Mouse (Mus musculus): ENCODE results near the gene Csad. TPM values are rescaled to one million over a fixed set of nuclear protein-coding genes. Genes with fewer than 3 reads are reported as not detected.
A peak's percentile ranks its signal among the peaks of the same experiment; 100 is the strongest.

Csad gene
- polyA plus RNA-seq, 1 experiment from 2014 or later = 26.8 TPM

- WGBS = 93% methylated on average over 8 of the region's 8 CpGs
- Histone ChIP-seq H3K4me2 (replicated peaks; ENCODE audit: low read depth) (no peak overlapping the region), H3K9ac (ENCODE audit: low read depth, low read length) (no peak overlapping the region), H3K27me3 (replicated peaks; ENCODE audit: control insufficient read depth, insufficient read depth, low read length) (no peaks in the 10 kb centered on the region), H3K4me3 (ENCODE audit: low read depth, low read length) (no peak overlapping the region), H3K9me3 (ENCODE audit: control insufficient read depth) (no peaks in the 10 kb centered on the region), H3K4me1 (replicated peaks; ENCODE audit: control insufficient read depth, insufficient read depth, low read length) (peaks cover 5% of the 10 kb centered on the region; the same call in 1 of the 2 replicates), H3K27ac (ENCODE audit: low read depth, low read length) (no peak overlapping the region), H3K36me3 (ENCODE audit: control insufficient read depth, insufficient read depth) (peaks cover 73% of the 10 kb centered on the region)
- TF ChIP-seq CTCF (IDR thresholded peaks at IDR 0.05; ENCODE audit: low read depth) = no peak
- no peak for ATAC-seq
Measured at GRCm38 (mm10) chr15:102209114-102209513, 4.6 kb upstream of the Csad start.

GRCm38 (mm10) chr15:102208092-102208561 is 3.6 kb upstream of the Csad start:
- no peak for ATAC-seq
- H3K27ac ChIP-seq (ENCODE audit: low read depth, low read length) = no peak overlapping the region
- no peak for TF ChIP-seq CTCF (IDR thresholded peaks at IDR 0.05; ENCODE audit: low read depth)
- peaks cover 63% of the 10 kb centered on the region for H3K36me3 ChIP-seq (ENCODE audit: control insufficient read depth, insufficient read depth)
- no peak overlapping the region for H3K4me2 ChIP-seq (replicated peaks; ENCODE audit: low read depth)
- H3K27me3 ChIP-seq (replicated peaks; ENCODE audit: control insufficient read depth, insufficient read depth, low read length) = no peaks in the 10 kb centered on the region
- no peak overlapping the region for H3K4me3 ChIP-seq (ENCODE audit: low read depth, low read length)
- peaks cover 5% of the 10 kb centered on the region; the same call in 1 of the 2 replicates for H3K4me1 ChIP-seq (replicated peaks; ENCODE audit: control insufficient read depth, insufficient read depth, low read length)
- no peak overlapping the region for H3K9ac ChIP-seq (ENCODE audit: low read depth, low read length)
- H3K9me3 ChIP-seq (ENCODE audit: control insufficient read depth) = no peaks in the 10 kb centered on the region
- 77% methylated on average over 9 of the region's 9 CpGs for WGBS

- peaks cover 55% of the 10 kb centered on the region for H3K36me3 ChIP-seq (ENCODE audit: control insufficient read depth, insufficient read depth)
- no peak overlapping the region for H3K4me3 ChIP-seq (ENCODE audit: low read depth, low read length)
- no peak for ATAC-seq
- H3K9me3 ChIP-seq (ENCODE audit: control insufficient read depth) = no peaks in the 10 kb centered on the region
- H3K27ac ChIP-seq (ENCODE audit: low read depth, low read length) = no peak overlapping the region
- H3K27me3 ChIP-seq (replicated peaks; ENCODE audit: control insufficient read depth, insufficient read depth, low read length) = no peaks in the 10 kb centered on the region
- no peak overlapping the region for H3K4me2 ChIP-seq (replicated peaks; ENCODE audit: low read depth)
- no peak overlapping the region for H3K9ac ChIP-seq (ENCODE audit: low read depth, low read length)
- TF ChIP-seq CTCF (IDR thresholded peaks at IDR 0.05; ENCODE audit: low read depth) = no peak
- WGBS = 55% methylated on average over 3 of the region's 3 CpGs
- H3K4me1 ChIP-seq (replicated peaks; ENCODE audit: control insufficient read depth, insufficient read depth, low read length) = peaks cover 8% of the 10 kb centered on the region
Measured at GRCm38 (mm10) chr15:102207351-102207750, 2.8 kb upstream of the Csad start.

- H3K4me3 ChIP-seq (ENCODE audit: low read depth, low read length) = no peak overlapping the region
- H3K9me3 ChIP-seq (ENCODE audit: control insufficient read depth) = no peaks in the 10 kb centered on the region
Measured at GRCm38 (mm10) chr15:102205779-102206178, 1.3 kb upstream of the Csad start.

GRCm38 (mm10) chr15:102203835-102204381 is 616 bp downstream of the Csad start:
- H3K27ac ChIP-seq (ENCODE audit: low read depth, low read length) = peak overlapping the region; percentile 100
- under 1% methylated on average over 20 of the region's 72 CpGs for WGBS
- H3K4me3 ChIP-seq (ENCODE audit: low read depth, low read length) = peak overlapping the region; percentile 86
- peaks cover 29% of the 10 kb centered on the region for H3K36me3 ChIP-seq (ENCODE audit: control insufficient read depth, insufficient read depth)
- H3K9ac ChIP-seq (ENCODE audit: low read depth, low read length) = peak overlapping the region; percentile 99
- H3K27me3 ChIP-seq (replicated peaks; ENCODE audit: control insufficient read depth, insufficient read depth, low read length) = no peaks in the 10 kb centered on the region
- peak; percentile 25; the same call in 1 of the 2 replicates for TF ChIP-seq CTCF (IDR thresholded peaks at IDR 0.05; ENCODE audit: low read depth)
- peaks cover 10% of the 10 kb centered on the region for H3K4me1 ChIP-seq (replicated peaks; ENCODE audit: control insufficient read depth, insufficient read depth, low read length)
- H3K4me2 ChIP-seq (replicated peaks; ENCODE audit: low read depth) = peak overlapping the region; percentile 81
- no peaks in the 10 kb centered on the region for H3K9me3 ChIP-seq (ENCODE audit: control insufficient read depth)
- ATAC-seq = peak; percentile 64

More at GRCm38 (mm10) chr15:102205779-102206178, 1.3 kb upstream of the Csad start:
- Histone ChIP-seq H3K27me3 (replicated peaks; ENCODE audit: control insufficient read depth, insufficient read depth, low read length) (no peaks in the 10 kb centered on the region), H3K27ac (ENCODE audit: low read depth, low read length) (no peak overlapping the region), H3K9ac (ENCODE audit: low read depth, low read length) (no peak overlapping the region), H3K36me3 (ENCODE audit: control insufficient read depth, insufficient read depth) (peaks cover 43% of the 10 kb centered on the region), H3K4me1 (replicated peaks; ENCODE audit: control insufficient read depth, insufficient read depth, low read length) (peaks cover 10% of the 10 kb centered on the region), H3K4me2 (replicated peaks; ENCODE audit: low read depth) (peak overlapping the region; percentile 81)
- no peak for ATAC-seq
- no peak for TF ChIP-seq CTCF (IDR thresholded peaks at IDR 0.05; ENCODE audit: low read depth)
- 45% methylated on average over 8 of the region's 8 CpGs for WGBS

GRCm38 (mm10) chr15:102202971-102203834 is 1.3 kb downstream of the Csad start, which contains the start of gene Zfp740:
Zfp740 (plus strand) TSS chr15:102203249.
- Histone ChIP-seq H3K4me3 (ENCODE audit: low read depth, low read length) (peak within 1 kb of the TSS; percentile 86), H3K9ac (ENCODE audit: low read depth, low read length) (peak within 1 kb of the TSS; percentile 99), H3K36me3 (ENCODE audit: control insufficient read depth, insufficient read depth) (peaks cover 22% of the 10 kb centered on the region; the same call in 1 of the 2 replicates), H3K4me2 (replicated peaks; ENCODE audit: low read depth) (peak within 1 kb of the TSS; percentile 81), H3K9me3 (ENCODE audit: control insufficient read depth) (no peaks in the 10 kb centered on the region), H3K4me1 (replicated peaks; ENCODE audit: control insufficient read depth, insufficient read depth, low read length) (peaks cover 10% of the 10 kb centered on the region), H3K27me3 (replicated peaks; ENCODE audit: control insufficient read depth, insufficient read depth, low read length) (no peaks in the 10 kb centered on the region), H3K27ac (ENCODE audit: low read depth, low read length) (peak within 1 kb of the TSS; percentile 100)
- under 1% methylated on average over 52 of the region's 68 CpGs for WGBS
- peak; percentile 97 for ATAC-seq
- peak; percentile 31; the same call in 1 of the 2 replicates for TF ChIP-seq CTCF (IDR thresholded peaks at IDR 0.05; ENCODE audit: low read depth)

Data from intestine, postnatal 0 days (tissue).